Mouse (Mus musculus): ENCODE data around the gene Tmem273. TPM values are rescaled to one million over a fixed set of nuclear protein-coding genes. Genes with fewer than 3 reads are reported as not detected.

Tmem273 gene
- total and polyA plus RNA-seq, 2 experiments = 1.3 to 2.0 TPM

DNA sequence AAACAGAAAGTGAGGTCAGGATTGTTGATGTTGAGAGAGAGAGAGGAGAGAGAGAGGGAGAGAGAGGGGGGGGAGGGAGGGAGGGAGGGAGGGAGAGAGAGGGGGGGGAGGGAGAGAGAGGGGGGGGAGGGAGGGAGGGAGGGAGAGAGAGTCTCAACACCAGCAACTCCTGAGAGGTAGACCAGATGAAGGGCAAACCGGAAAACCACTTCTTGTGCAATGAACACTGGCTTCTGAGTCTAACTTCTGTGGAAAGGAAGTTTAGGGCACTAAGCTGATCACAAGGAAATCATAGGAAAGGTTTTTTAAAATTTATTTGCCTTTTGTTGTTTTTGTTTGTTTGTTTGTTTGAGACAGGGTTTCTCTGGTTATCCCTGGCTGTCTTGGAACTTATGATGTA lies 23.6 kb upstream of the Tmem273 start:
- Histone ChIP-seq H3K79me2 (ENCODE audit: control insufficient read depth, insufficient read depth, low read length) (no peaks in the 10 kb centered on the region), H3K4me3 (ENCODE audit: insufficient read depth, low read depth, low read length) (no peak overlapping the region), H3K9ac (ENCODE audit: low read depth, low read length) (no peak overlapping the region), H3K4me1 (ENCODE audit: control insufficient read depth, insufficient read depth, low read length) (no peaks in the 10 kb centered on the region), H3K27ac (replicated peaks; ENCODE audit: insufficient read depth, low read depth, low read length) (no peak overlapping the region), H3K27me3 (ENCODE audit: control insufficient read depth, insufficient read depth, low read length) (peaks cover 3% of the 10 kb centered on the region; the same call in 1 of the 2 replicates), H3K36me3 (ENCODE audit: control insufficient read depth, insufficient read depth, low read length) (no peaks in the 10 kb centered on the region)
- no peak for DNase-seq (ENCODE audit: extremely low read depth, low read depth, low spot score)
- TF ChIP-seq CTCF (IDR thresholded peaks at IDR 0.05; ENCODE audit: low read depth, low read length) (no peak), POLR2A (IDR thresholded peaks at IDR 0.05; ENCODE audit: extremely low read depth, insufficient read depth, low read length) (no peak)
- WGBS = 68% methylated on average over 1 of the region's 1 CpGs

DNA sequence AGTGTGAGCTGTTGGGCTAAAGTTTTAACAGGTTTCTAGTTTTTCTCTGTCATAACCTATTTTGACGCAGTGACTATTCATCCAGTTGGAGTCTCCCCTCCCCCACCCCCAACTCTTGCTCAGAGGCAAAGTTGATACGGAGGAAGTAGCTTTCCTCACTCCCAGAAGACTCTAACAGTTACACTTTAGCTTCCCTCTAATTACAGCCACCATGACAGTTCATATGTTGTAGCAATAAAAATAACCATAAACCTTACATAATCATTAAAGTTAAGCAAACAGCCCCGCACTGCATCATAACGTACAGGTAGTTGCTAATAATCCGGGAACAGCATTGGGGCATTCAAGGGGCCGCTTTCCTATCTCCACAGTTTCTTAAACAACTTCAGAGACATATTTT lies 15.2 kb upstream of the Tmem273 start:
- Histone ChIP-seq H3K4me1 (ENCODE audit: control insufficient read depth, insufficient read depth, low read length) (no peaks in the 10 kb centered on the region), H3K27ac (replicated peaks; ENCODE audit: insufficient read depth, low read depth, low read length) (no peak overlapping the region), H3K79me2 (ENCODE audit: control insufficient read depth, insufficient read depth, low read length) (no peaks in the 10 kb centered on the region), H3K27me3 (ENCODE audit: control insufficient read depth, insufficient read depth, low read length) (peaks cover under 1% of the 10 kb centered on the region; the same call in 1 of the 2 replicates), H3K9ac (ENCODE audit: low read depth, low read length) (no peak overlapping the region), H3K36me3 (ENCODE audit: control insufficient read depth, insufficient read depth, low read length) (no peaks in the 10 kb centered on the region), H3K4me3 (ENCODE audit: insufficient read depth, low read depth, low read length) (no peak overlapping the region)
- no peak for TF ChIP-seq CTCF (IDR thresholded peaks at IDR 0.05; ENCODE audit: low read depth, low read length)
- no peak for TF ChIP-seq POLR2A (IDR thresholded peaks at IDR 0.05; ENCODE audit: extremely low read depth, insufficient read depth, low read length)
- 74% methylated on average over 6 of the region's 6 CpGs for WGBS
- no peak for DNase-seq (ENCODE audit: extremely low read depth, low read depth, low spot score)

DNA sequence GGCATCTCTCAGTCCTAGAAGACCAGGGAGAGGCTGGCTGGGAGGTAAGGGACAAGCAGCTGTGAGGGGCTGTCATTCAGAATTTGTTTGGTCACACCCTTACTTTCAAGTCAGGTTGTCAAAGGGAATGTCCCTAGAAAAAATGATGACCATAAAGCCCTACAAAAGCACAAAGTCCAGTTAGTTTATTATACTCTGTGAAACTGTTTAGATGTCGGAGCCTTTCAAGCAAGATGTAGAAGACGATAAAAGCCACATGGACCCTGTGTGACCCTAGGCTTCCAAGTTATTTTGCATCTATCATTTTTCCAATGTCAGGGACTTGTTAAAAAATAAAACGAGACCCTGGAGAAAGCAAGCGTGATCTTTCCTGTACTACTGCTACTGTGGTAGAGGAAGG lies 13.7 kb upstream of the Tmem273 start:
- WGBS = 85% methylated on average over 4 of the region's 4 CpGs

GRCm38 (mm10) chr14:32772791-32773190 lies 13.0 kb upstream of the Tmem273 start:
- TF ChIP-seq POLR2A (IDR thresholded peaks at IDR 0.05; ENCODE audit: extremely low read depth, insufficient read depth, low read length) (no peak), CTCF (IDR thresholded peaks at IDR 0.05; ENCODE audit: low read depth, low read length) (peak; percentile 63)
- no peaks in the 10 kb centered on the region for H3K79me2 ChIP-seq (ENCODE audit: control insufficient read depth, insufficient read depth, low read length)
- no peaks in the 10 kb centered on the region for H3K36me3 ChIP-seq (ENCODE audit: control insufficient read depth, insufficient read depth, low read length)
- H3K27ac ChIP-seq (replicated peaks; ENCODE audit: insufficient read depth, low read depth, low read length) = no peak overlapping the region
- H3K27me3 ChIP-seq (ENCODE audit: control insufficient read depth, insufficient read depth, low read length) = peaks cover 6% of the 10 kb centered on the region; the same call in 1 of the 2 replicates
- no peaks in the 10 kb centered on the region for H3K4me1 ChIP-seq (ENCODE audit: control insufficient read depth, insufficient read depth, low read length)
- WGBS = 60% methylated on average over 3 of the region's 3 CpGs
- H3K4me3 ChIP-seq (ENCODE audit: insufficient read depth, low read depth, low read length) = no peak overlapping the region
- H3K9ac ChIP-seq (ENCODE audit: low read depth, low read length) = no peak overlapping the region
- DNase-seq (ENCODE audit: extremely low read depth, low read depth, low spot score) = peak; percentile 39

More for the DNA sequence above, 13.7 kb upstream of the Tmem273 start:
- no peaks in the 10 kb centered on the region for H3K4me1 ChIP-seq (ENCODE audit: control insufficient read depth, insufficient read depth, low read length)
- H3K36me3 ChIP-seq (ENCODE audit: control insufficient read depth, insufficient read depth, low read length) = no peaks in the 10 kb centered on the region
- TF ChIP-seq CTCF (IDR thresholded peaks at IDR 0.05; ENCODE audit: low read depth, low read length) (no peak), POLR2A (IDR thresholded peaks at IDR 0.05; ENCODE audit: extremely low read depth, insufficient read depth, low read length) (no peak)
- DNase-seq (ENCODE audit: extremely low read depth, low read depth, low spot score) = no peak
- H3K27me3 ChIP-seq (ENCODE audit: control insufficient read depth, insufficient read depth, low read length) = peaks cover 6% of the 10 kb centered on the region; the same call in 1 of the 2 replicates
- no peak overlapping the region for H3K4me3 ChIP-seq (ENCODE audit: insufficient read depth, low read depth, low read length)
- no peak overlapping the region for H3K9ac ChIP-seq (ENCODE audit: low read depth, low read length)
- H3K79me2 ChIP-seq (ENCODE audit: control insufficient read depth, insufficient read depth, low read length) = no peaks in the 10 kb centered on the region
- no peak overlapping the region for H3K27ac ChIP-seq (replicated peaks; ENCODE audit: insufficient read depth, low read depth, low read length)

DNA sequence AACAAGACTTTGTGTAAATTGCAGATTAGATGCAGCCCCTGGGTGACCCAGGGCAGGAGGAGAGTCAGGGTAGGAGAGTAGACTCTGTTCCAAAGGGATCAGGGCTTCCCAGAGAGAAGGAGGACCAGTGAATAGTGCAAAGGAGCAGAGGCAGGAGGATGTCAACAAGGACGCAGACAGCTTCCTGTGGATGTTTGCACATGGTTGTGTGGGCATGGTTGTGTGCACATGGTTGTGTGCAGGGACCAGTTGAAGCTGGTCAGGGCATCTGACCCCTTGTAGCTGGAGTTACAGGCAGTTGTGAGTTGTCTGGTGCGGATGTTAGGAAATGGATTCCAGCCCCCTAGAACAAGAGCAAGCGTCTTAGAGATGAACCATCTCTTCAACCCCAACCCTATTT lies 12.3 kb upstream of the Tmem273 start:
- Histone ChIP-seq H3K36me3 (ENCODE audit: control insufficient read depth, insufficient read depth, low read length) (no peaks in the 10 kb centered on the region), H3K27ac (replicated peaks; ENCODE audit: insufficient read depth, low read depth, low read length) (no peak overlapping the region), H3K9ac (ENCODE audit: low read depth, low read length) (no peak overlapping the region), H3K79me2 (ENCODE audit: control insufficient read depth, insufficient read depth, low read length) (no peaks in the 10 kb centered on the region), H3K27me3 (ENCODE audit: control insufficient read depth, insufficient read depth, low read length) (peaks cover 6% of the 10 kb centered on the region; the same call in 1 of the 2 replicates), H3K4me3 (ENCODE audit: insufficient read depth, low read depth, low read length) (no peak overlapping the region), H3K4me1 (ENCODE audit: control insufficient read depth, insufficient read depth, low read length) (no peaks in the 10 kb centered on the region)
- no peak for DNase-seq (ENCODE audit: extremely low read depth, low read depth, low spot score)
- WGBS = 89% methylated on average over 3 of the region's 3 CpGs
- TF ChIP-seq CTCF (IDR thresholded peaks at IDR 0.05; ENCODE audit: low read depth, low read length) (no peak), POLR2A (IDR thresholded peaks at IDR 0.05; ENCODE audit: extremely low read depth, insufficient read depth, low read length) (no peak)

DNA sequence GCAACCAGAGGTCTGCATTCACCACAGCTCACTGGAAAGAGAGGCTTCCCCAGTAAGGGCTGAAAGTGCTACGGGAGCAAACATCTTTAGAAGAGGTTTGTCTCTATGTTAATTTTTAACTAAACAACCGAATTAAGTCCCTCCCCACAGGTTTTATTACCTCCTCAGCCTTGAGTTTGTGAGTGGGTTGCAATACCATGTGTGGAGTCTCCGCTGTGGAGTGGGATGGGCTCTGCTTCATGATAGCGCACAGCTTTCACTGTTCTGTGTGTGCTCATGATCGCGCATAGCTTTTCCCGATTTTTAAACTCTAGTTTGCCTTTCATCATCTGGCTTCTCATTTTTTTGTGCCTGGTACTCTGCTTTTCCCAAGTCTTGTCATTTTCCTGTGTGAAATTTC lies 9.7 kb upstream of the Tmem273 start:
- no peaks in the 10 kb centered on the region for H3K36me3 ChIP-seq (ENCODE audit: control insufficient read depth, insufficient read depth, low read length)
- no peak overlapping the region for H3K4me3 ChIP-seq (ENCODE audit: insufficient read depth, low read depth, low read length)
- H3K9ac ChIP-seq (ENCODE audit: low read depth, low read length) = no peak overlapping the region
- no peak for TF ChIP-seq POLR2A (IDR thresholded peaks at IDR 0.05; ENCODE audit: extremely low read depth, insufficient read depth, low read length)
- no peak for TF ChIP-seq CTCF (IDR thresholded peaks at IDR 0.05; ENCODE audit: low read depth, low read length)
- no peaks in the 10 kb centered on the region for H3K4me1 ChIP-seq (ENCODE audit: control insufficient read depth, insufficient read depth, low read length)
- H3K27me3 ChIP-seq (ENCODE audit: control insufficient read depth, insufficient read depth, low read length) = peaks cover 6% of the 10 kb centered on the region; the same call in 1 of the 2 replicates
- DNase-seq (ENCODE audit: extremely low read depth, low read depth, low spot score) = no peak
- 56% methylated on average over 7 of the region's 7 CpGs for WGBS
- H3K79me2 ChIP-seq (ENCODE audit: control insufficient read depth, insufficient read depth, low read length) = no peaks in the 10 kb centered on the region
- H3K27ac ChIP-seq (replicated peaks; ENCODE audit: insufficient read depth, low read depth, low read length) = no peak overlapping the region
